Mouse (Mus musculus) CH12.LX (cell line): ENCODE measurements around the gene March1. TPM values are rescaled to one million over a fixed set of nuclear protein-coding genes. Genes with fewer than 3 reads are reported as not detected.

Source experiments
- DNase-seq: peaks from one replicate; pipeline ENCODE4 v3.0.0-alpha.2; 2013; ENCODE audit errors: extremely low read depth
- H3K27ac ChIP-seq: 2 replicates; pipeline ENCODE4 v1.5.1; 2012; ENCODE audit warnings: low read depth, mild to moderate bottlenecking, control low read depth, moderate library complexity; ENCODE audit not compliant: insufficient read depth
- H3K27me3 ChIP-seq: replicated peaks from 2 replicates; pipeline ENCODE3; 2012; ENCODE audit warnings: inconsistent platforms
- H3K36me3 ChIP-seq, 2 experiments: replicated peaks in 1 of 2; 2 replicates each; pipeline versions ENCODE3 to v1.6.1; 2012; ENCODE audit warnings: inconsistent platforms in 1 of 2, low read length in 1 of 2, mild to moderate bottlenecking in 1 of 2, mixed read lengths in 1 of 2, moderate library complexity in 1 of 2; ENCODE audit not compliant: control insufficient read depth in 1 of 2, insufficient read depth in 1 of 2
- H3K4me1 ChIP-seq, 2 experiments: 2 replicates each; pipeline ENCODE4 v1.6.1; 2012; ENCODE audit warnings: inconsistent platforms in 1 of 2, moderate library complexity in 1 of 2; ENCODE audit not compliant: insufficient read depth in 2 of 2, control insufficient read depth in 1 of 2
- H3K4me2 ChIP-seq: 2 replicates; pipeline ENCODE4 v1.6.1; 2012; ENCODE audit warnings: low read depth, mild to moderate bottlenecking, control low read depth; ENCODE audit not compliant: poor library complexity, insufficient read depth, severe bottlenecking
- H3K4me3 ChIP-seq, 3 experiments: fragments of 150-350 bp in 1 of 3; sonication (generic) in 1 of 3; replicated peaks in 1 of 3; 2 replicates each; pipeline versions ENCODE3 to v1.5.1; 2011 to 2012; ENCODE audit warnings: low read depth in 2 of 3, low read length in 2 of 3, mild to moderate bottlenecking in 2 of 3, moderate library complexity in 2 of 3, control low read depth in 1 of 3, improper control_type of control experiment in 1 of 3, inconsistent platforms in 1 of 3, mixed read lengths in 1 of 3; ENCODE audit not compliant: poor library complexity in 1 of 3
- H3K79me2 ChIP-seq: replicated peaks from 2 replicates; pipeline ENCODE4 v1.6.1; 2012; ENCODE audit warnings: mild to moderate bottlenecking, moderate library complexity; ENCODE audit not compliant: control insufficient read depth, poor library complexity, insufficient read depth, severe bottlenecking; ENCODE audit errors: extremely low read depth
- H3K9ac ChIP-seq: 2 replicates; pipeline ENCODE4 v1.6.1; 2012; ENCODE audit warnings: low read depth, mild to moderate bottlenecking, control low read depth, moderate library complexity; ENCODE audit not compliant: insufficient read depth
- H3K9me3 ChIP-seq: replicated peaks from 2 replicates; pipeline ENCODE3; 2012; ENCODE audit warnings: low read length, inconsistent platforms, mixed read lengths
- BHLHE40 ChIP-seq: IDR thresholded peaks from 2 replicates; pipeline ENCODE4 v1.6.1; 2011; ENCODE audit warnings: mild to moderate bottlenecking, low read depth, low read length, improper control_type of control experiment
- CHD1 ChIP-seq: IDR thresholded peaks from 2 replicates; pipeline ENCODE4 v1.6.1; 2012; ENCODE audit warnings: low read depth, low read length, improper control_type of control experiment, inconsistent platforms
- CTCF ChIP-seq, 2 experiments: IDR thresholded peaks in 1 of 2; conservative IDR thresholded peaks in 1 of 2; 2 replicates each; pipeline ENCODE4 v1.5.1; 2011 to 2012; ENCODE audit warnings: low read depth in 2 of 2, low read length in 2 of 2, improper control_type of control experiment in 1 of 2, inconsistent platforms in 1 of 2, mild to moderate bottlenecking in 1 of 2, moderate library complexity in 1 of 2
- E2F4 ChIP-seq: IDR thresholded peaks from 2 replicates; pipeline ENCODE4 v1.6.1; 2011; ENCODE audit warnings: low read depth, low read length, improper control_type of control experiment; ENCODE audit not compliant: insufficient replicate concordance
- EP300 ChIP-seq: IDR thresholded peaks from 2 replicates; pipeline ENCODE4 v1.6.1; 2011; ENCODE audit warnings: low read length, improper control_type of control experiment
- ETS1 ChIP-seq: conservative IDR thresholded peaks from 2 replicates; pipeline ENCODE4 v1.6.1; 2012; ENCODE audit warnings: low read depth, mild to moderate bottlenecking, inconsistent platforms, low read length, improper control_type of control experiment, moderate library complexity
- GABPA ChIP-seq: IDR thresholded peaks from 2 replicates; pipeline ENCODE4 v1.6.1; 2012; ENCODE audit warnings: low read depth, low read length, improper control_type of control experiment, inconsistent platforms; ENCODE audit not compliant: insufficient replicate concordance
- HCFC1 ChIP-seq: IDR thresholded peaks from 2 replicates; pipeline ENCODE4 v1.6.1; 2012; ENCODE audit warnings: low read depth, mild to moderate bottlenecking, inconsistent platforms, low read length, improper control_type of control experiment
- IRF4 ChIP-seq: IDR thresholded peaks from 2 replicates; pipeline ENCODE4 v1.6.1; 2014; ENCODE audit warnings: low read depth, mild to moderate bottlenecking, inconsistent platforms, low read length, improper control_type of control experiment
- JUND ChIP-seq: conservative IDR thresholded peaks from 2 replicates; pipeline ENCODE4 v1.6.1; 2011; ENCODE audit warnings: low read depth, low read length, improper control_type of control experiment
- KAT2A ChIP-seq: IDR thresholded peaks from 2 replicates; pipeline ENCODE4 v1.6.1; 2012; ENCODE audit warnings: low read length, improper control_type of control experiment, inconsistent platforms; ENCODE audit not compliant: insufficient replicate concordance
- MAX ChIP-seq: IDR thresholded peaks from 2 replicates; pipeline ENCODE4 v1.6.1; 2011; ENCODE audit warnings: low read length, improper control_type of control experiment
- MAZ ChIP-seq: IDR thresholded peaks from 2 replicates; pipeline ENCODE4 v1.6.1; 2012; ENCODE audit warnings: low read depth, mild to moderate bottlenecking, inconsistent platforms, low read length, improper control_type of control experiment, moderate library complexity
- MYC ChIP-seq: IDR thresholded peaks from 2 replicates; pipeline ENCODE4 v1.6.1; 2011; ENCODE audit warnings: low read depth, mild to moderate bottlenecking, improper control_type of control experiment, low read length
- RAD21 ChIP-seq: IDR thresholded peaks from 2 replicates; pipeline ENCODE4 v1.6.1; 2011; ENCODE audit warnings: low read depth, mild to moderate bottlenecking, low read length, improper control_type of control experiment, moderate library complexity
- RCOR1 ChIP-seq: conservative IDR thresholded peaks from 2 replicates; pipeline ENCODE4 v1.6.1; 2012; ENCODE audit warnings: low read depth, mild to moderate bottlenecking, inconsistent platforms, low read length, improper control_type of control experiment
- SIN3A ChIP-seq: IDR thresholded peaks from 2 replicates; pipeline ENCODE4 v1.6.1; 2012; ENCODE audit warnings: low read length, improper control_type of control experiment, inconsistent platforms
- SMC3 ChIP-seq: IDR thresholded peaks from 2 replicates; pipeline ENCODE4 v1.6.1; 2011; ENCODE audit warnings: low read depth, low read length, improper control_type of control experiment
- TBP ChIP-seq: conservative IDR thresholded peaks from 2 replicates; pipeline ENCODE4 v1.6.1; 2011; ENCODE audit warnings: low read depth, low read length, improper control_type of control experiment
- TCF12 ChIP-seq: IDR thresholded peaks from 2 replicates; pipeline ENCODE4 v1.6.1; 2014; ENCODE audit warnings: low read depth, mild to moderate bottlenecking, inconsistent platforms, low read length, improper control_type of control experiment
- USF1 ChIP-seq: IDR thresholded peaks from 2 replicates; pipeline ENCODE4 v1.6.1; 2014; ENCODE audit warnings: low read depth, mild to moderate bottlenecking, inconsistent platforms, low read length, improper control_type of control experiment
- USF2 ChIP-seq: conservative IDR thresholded peaks from 2 replicates; pipeline ENCODE4 v1.6.1; 2011; ENCODE audit warnings: low read depth, low read length, improper control_type of control experiment
- ZC3H11A ChIP-seq: IDR thresholded peaks from 2 replicates; pipeline ENCODE4 v1.6.1; 2012; ENCODE audit warnings: low read depth, mild to moderate bottlenecking, inconsistent platforms, low read length, improper control_type of control experiment
- ZNF384 ChIP-seq: IDR thresholded peaks from 2 replicates; pipeline ENCODE4 v1.6.1; 2012; ENCODE audit warnings: low read depth, low read length, improper control_type of control experiment, inconsistent platforms
- dilution Hi-C: fragments of 300-500 bp; cut with MboI; formaldehyde crosslinking; loops from 2 replicates; pipeline ENCODE4 v1.14.3; 2020; ENCODE audit warnings: low sequenced_read_pairs; ENCODE audit not compliant: extremely low pct_unique_long_range_greater_than_20kb, extremely low pct_ligation_motif_present
- in situ Hi-C: fragments of 300-500 bp; cut with MboI; formaldehyde crosslinking; loops from 3 replicates; pipeline ENCODE4 v1.14.3; 2019; ENCODE audit warnings: low sequenced_read_pairs, low pct_ligation_motif_present, low pct_unique_long_range_greater_than_20kb, mixed read lengths
- polyA plus RNA-seq: library from polyadenylated mRNA; unstranded; fragments of >175 nt; gene quantifications from 2 replicates; pipeline ENCODE4 v1.2.1, GENCODE M21; 2012; ENCODE audit warnings: low read depth; ENCODE audit not compliant: insufficient read length
- total RNA-seq, 2 experiments: library from RNA; depleted of rRNA; stranded (reverse); fragments of 300-350 nt in 1 of 2; fragments of >200 nt in 1 of 2; gene quantifications; 2 replicates each; pipeline ENCODE4 v1.2.3; 2012 to 2014

The March1 gene
- total and polyA plus RNA-seq, 3 experiments: 0.16 to 0.21 TPM; not detected in 1

GRCm38 (mm10) chr8:66503381-66503780 lies 885.7 kb downstream of the March1 start:
- dilution Hi-C loops: no loop called here
- no peak overlapping the region for H3K4me3 ChIP-seq
- no peak overlapping the region for H3K27ac ChIP-seq
- in situ Hi-C loops: no loop called here
- TF ChIP-seq MAX (peak; percentile 39; the same call in 1 of the 2 replicates), IRF4 (peak; percentile 87), CHD1 (no peak), SIN3A (peak; percentile 60; the same call in 1 of the 2 replicates), CTCF (conservative IDR thresholded peaks at IDR 0.05 in 1 of 2, IDR thresholded peaks at IDR 0.05 in 1 of 2; ENCODE audit: low read depth in 2 of 2, low read length in 2 of 2) (0 out of 4 replicates have a peak, but pooled peaks of 1 of the 2 experiments have one; percentile 20), EP300 (peak; percentile 93), RCOR1 (peak; percentile 71; the same call in 1 of the 2 replicates), USF2 (no peak), ETS1 (peak; percentile 8; the same call in 1 of the 2 replicates), TBP (no peak), BHLHE40 (peak; percentile 31; the same call in 1 of the 2 replicates), JUND (peak; percentile 54; the same call in 1 of the 2 replicates), TCF12 (peak; percentile 71), MYC (peak; percentile 69; the same call in 1 of the 2 replicates)
- H3K9me3 ChIP-seq: no peaks in the 10 kb centered on the region
- no peaks in the 10 kb centered on the region for H3K27me3 ChIP-seq
- H3K4me2 ChIP-seq: no peak overlapping the region; the same call in 1 of the 2 replicates
- H3K4me1 ChIP-seq: peaks cover 7 to 17% of the 10 kb centered on the region in 2 experiments; a peak in 3 of 4 replicates
- DNase-seq: peak; percentile 84
- H3K36me3 ChIP-seq: no peaks in the 10 kb centered on the region
- H3K79me2 ChIP-seq: no peaks in the 10 kb centered on the region
- no peak overlapping the region for H3K9ac ChIP-seq

- no peak for TF ChIP-seq HCFC1
- TF ChIP-seq USF2: no peak
- TF ChIP-seq E2F4: no peak
- no peak for TF ChIP-seq USF1
- TF ChIP-seq TBP: no peak
- TF ChIP-seq KAT2A: no peak
- no peak for TF ChIP-seq ZC3H11A
- TF ChIP-seq BHLHE40: no peak
- TF ChIP-seq RAD21: no peak
- TF ChIP-seq CHD1: no peak
- no peak for TF ChIP-seq ZNF384
- TF ChIP-seq SMC3: no peak
- TF ChIP-seq GABPA: no peak
- no peak for TF ChIP-seq MAZ
- TF ChIP-seq, all 38 proteins: peak for 0
- Histone ChIP-seq H3K9ac (no peak within 1 kb of the TSS), H3K79me2 (no peaks in the 10 kb centered on the region), H3K27ac (no peak within 1 kb of the TSS), H3K36me3 (no peaks in the 10 kb centered on the region), H3K4me2 (no peak within 1 kb of the TSS), H3K4me1 (no peaks in the 10 kb centered on the region), H3K9me3 (no peaks in the 10 kb centered on the region), H3K4me3 (no peak within 1 kb of the TSS), H3K27me3 (no peaks in the 10 kb centered on the region)
- in situ Hi-C loops: no loop called here
- no peak for DNase-seq
- dilution Hi-C loops: no loop called here
Observed at GRCm38 (mm10) chr8:66511537-66511936, 893.8 kb downstream of the March1 start, which contains the start of gene Tktl2. Gene Tktl2, plus strand, starts transcription at chr8:66511756.
